Mouse (Mus musculus): Measurements from ENCODE around the gene Mctp1. TPM values are rescaled to one million over a fixed set of nuclear protein-coding genes. Genes with fewer than 3 reads are reported as not detected.
A peak's percentile ranks its signal among the peaks of the same experiment; 100 is the strongest.

The Mctp1 gene
- polyA plus RNA-seq, 1 experiment from 2014 or later: 0.20 TPM

GRCm38 (mm10) chr13:76824932-76825694 is 440.8 kb downstream of the Mctp1 start:
- Histone ChIP-seq H3K4me1 (ENCODE audit: control insufficient read depth, insufficient read depth, low read length) (no peaks in the 10 kb centered on the region), H3K27me3 (ENCODE audit: control insufficient read depth, insufficient read depth, low read length) (no peaks in the 10 kb centered on the region), H3K4me2 (ENCODE audit: low read depth, severe bottlenecking) (no peak overlapping the region), H3K9ac (ENCODE audit: low read length) (no peak overlapping the region), H3K4me3 (ENCODE audit: low read depth, low read length) (no peak overlapping the region), H3K27ac (replicated peaks; ENCODE audit: low read depth, low read length) (no peak overlapping the region), H3K36me3 (ENCODE audit: control insufficient read depth, insufficient read depth, low read length) (no peaks in the 10 kb centered on the region), H3K9me3 (ENCODE audit: control insufficient read depth, low read length) (no peaks in the 10 kb centered on the region)
- ATAC-seq (ENCODE audit: insufficient number of reproducible peaks, low FRiP score, low TSS enrichment, low read depth) (no peak), DNase-seq (ENCODE audit: low spot score) (no peak)
- WGBS: 63% methylated on average over 10 of the region's 10 CpGs

- Histone ChIP-seq H3K27me3 (ENCODE audit: control insufficient read depth, insufficient read depth, low read length) (no peaks in the 10 kb centered on the region), H3K9me3 (ENCODE audit: control insufficient read depth, low read length) (no peaks in the 10 kb centered on the region), H3K4me3 (ENCODE audit: low read depth, low read length) (no peak overlapping the region), H3K27ac (replicated peaks; ENCODE audit: low read depth, low read length) (no peak overlapping the region), H3K4me1 (ENCODE audit: control insufficient read depth, insufficient read depth, low read length) (no peaks in the 10 kb centered on the region), H3K9ac (ENCODE audit: low read length) (no peak overlapping the region), H3K4me2 (ENCODE audit: low read depth, severe bottlenecking) (no peak overlapping the region), H3K36me3 (ENCODE audit: control insufficient read depth, insufficient read depth, low read length) (no peaks in the 10 kb centered on the region)
- no peak for DNase-seq (ENCODE audit: low spot score)
- 85% methylated on average over 3 of the region's 3 CpGs for WGBS
- no peak for ATAC-seq (ENCODE audit: insufficient number of reproducible peaks, low FRiP score, low TSS enrichment, low read depth)
Observed at GRCm38 (mm10) chr13:76827738-76828137, 443.4 kb downstream of the Mctp1 start.

GRCm38 (mm10) chr13:76838031-76838430 is 453.7 kb downstream of the Mctp1 start:
- no peak overlapping the region for H3K27ac ChIP-seq (replicated peaks; ENCODE audit: low read depth, low read length)
- WGBS: 74% methylated on average over 3 of the region's 3 CpGs
- ATAC-seq (ENCODE audit: insufficient number of reproducible peaks, low FRiP score, low TSS enrichment, low read depth): no peak
- H3K36me3 ChIP-seq (ENCODE audit: control insufficient read depth, insufficient read depth, low read length): no peaks in the 10 kb centered on the region
- no peak overlapping the region for H3K4me2 ChIP-seq (ENCODE audit: low read depth, severe bottlenecking)
- no peak for DNase-seq (ENCODE audit: low spot score)
- H3K4me1 ChIP-seq (ENCODE audit: control insufficient read depth, insufficient read depth, low read length): no peaks in the 10 kb centered on the region
- H3K9me3 ChIP-seq (ENCODE audit: control insufficient read depth, low read length): no peaks in the 10 kb centered on the region
- no peaks in the 10 kb centered on the region for H3K27me3 ChIP-seq (ENCODE audit: control insufficient read depth, insufficient read depth, low read length)
- no peak overlapping the region for H3K9ac ChIP-seq (ENCODE audit: low read length)
- H3K4me3 ChIP-seq (ENCODE audit: low read depth, low read length): no peak overlapping the region

- H3K9me3 ChIP-seq (ENCODE audit: control insufficient read depth, low read length): no peaks in the 10 kb centered on the region
- no peak overlapping the region for H3K9ac ChIP-seq (ENCODE audit: low read length)
- DNase-seq (ENCODE audit: low spot score): no peak
- no peaks in the 10 kb centered on the region for H3K4me1 ChIP-seq (ENCODE audit: control insufficient read depth, insufficient read depth, low read length)
- ATAC-seq (ENCODE audit: insufficient number of reproducible peaks, low FRiP score, low TSS enrichment, low read depth): no peak
- H3K36me3 ChIP-seq (ENCODE audit: control insufficient read depth, insufficient read depth, low read length): no peaks in the 10 kb centered on the region
- H3K27me3 ChIP-seq (ENCODE audit: control insufficient read depth, insufficient read depth, low read length): no peaks in the 10 kb centered on the region
- H3K4me3 ChIP-seq (ENCODE audit: low read depth, low read length): no peak overlapping the region
- H3K4me2 ChIP-seq (ENCODE audit: low read depth, severe bottlenecking): no peak overlapping the region
- H3K27ac ChIP-seq (replicated peaks; ENCODE audit: low read depth, low read length): no peak overlapping the region
- 77% methylated on average over 5 of the region's 5 CpGs for WGBS
Observed at GRCm38 (mm10) chr13:76840712-76841111, 456.4 kb downstream of the Mctp1 start.

- ATAC-seq (ENCODE audit: insufficient number of reproducible peaks, low FRiP score, low TSS enrichment, low read depth) (no peak), DNase-seq (ENCODE audit: low spot score) (peak; percentile 89)
- no peak overlapping the region for H3K9ac ChIP-seq (ENCODE audit: low read length)
- no peak overlapping the region for H3K4me2 ChIP-seq (ENCODE audit: low read depth, severe bottlenecking)
- WGBS: 51% methylated on average over 8 of the region's 8 CpGs
- H3K27me3 ChIP-seq (ENCODE audit: control insufficient read depth, insufficient read depth, low read length): no peaks in the 10 kb centered on the region
- no peaks in the 10 kb centered on the region for H3K9me3 ChIP-seq (ENCODE audit: control insufficient read depth, low read length)
- H3K4me1 ChIP-seq (ENCODE audit: control insufficient read depth, insufficient read depth, low read length): no peaks in the 10 kb centered on the region
- no peak overlapping the region for H3K4me3 ChIP-seq (ENCODE audit: low read depth, low read length)
- H3K27ac ChIP-seq (replicated peaks; ENCODE audit: low read depth, low read length): no peak overlapping the region
- H3K36me3 ChIP-seq (ENCODE audit: control insufficient read depth, insufficient read depth, low read length): no peaks in the 10 kb centered on the region
Observed at GRCm38 (mm10) chr13:76844629-76845255, 460.4 kb downstream of the Mctp1 start.

GRCm38 (mm10) chr13:76850412-76851054 is 466.2 kb downstream of the Mctp1 start:
- no peak overlapping the region for H3K9ac ChIP-seq (ENCODE audit: low read length)
- WGBS: 40% methylated on average over 7 of the region's 7 CpGs
- ATAC-seq (ENCODE audit: insufficient number of reproducible peaks, low FRiP score, low TSS enrichment, low read depth) (no peak), DNase-seq (ENCODE audit: low spot score) (no peak)
- no peak overlapping the region for H3K27ac ChIP-seq (replicated peaks; ENCODE audit: low read depth, low read length)
- H3K27me3 ChIP-seq (ENCODE audit: control insufficient read depth, insufficient read depth, low read length): no peaks in the 10 kb centered on the region
- no peak overlapping the region for H3K4me2 ChIP-seq (ENCODE audit: low read depth, severe bottlenecking)
- no peaks in the 10 kb centered on the region for H3K36me3 ChIP-seq (ENCODE audit: control insufficient read depth, insufficient read depth, low read length)
- H3K4me1 ChIP-seq (ENCODE audit: control insufficient read depth, insufficient read depth, low read length): no peaks in the 10 kb centered on the region
- H3K4me3 ChIP-seq (ENCODE audit: low read depth, low read length): no peak overlapping the region
- H3K9me3 ChIP-seq (ENCODE audit: control insufficient read depth, low read length): no peaks in the 10 kb centered on the region

GRCm38 (mm10) chr13:76854306-76854705 is 470.0 kb downstream of the Mctp1 start:
- H3K4me2 ChIP-seq (ENCODE audit: low read depth, severe bottlenecking): no peak overlapping the region
- H3K9me3 ChIP-seq (ENCODE audit: control insufficient read depth, low read length): no peaks in the 10 kb centered on the region
- no peaks in the 10 kb centered on the region for H3K27me3 ChIP-seq (ENCODE audit: control insufficient read depth, insufficient read depth, low read length)
- no peak overlapping the region for H3K9ac ChIP-seq (ENCODE audit: low read length)
- DNase-seq (ENCODE audit: low spot score) (no peak), ATAC-seq (ENCODE audit: insufficient number of reproducible peaks, low FRiP score, low TSS enrichment, low read depth) (no peak)
- no peaks in the 10 kb centered on the region for H3K4me1 ChIP-seq (ENCODE audit: control insufficient read depth, insufficient read depth, low read length)
- 58% methylated on average over 1 of the region's 1 CpGs for WGBS
- H3K4me3 ChIP-seq (ENCODE audit: low read depth, low read length): no peak overlapping the region
- no peaks in the 10 kb centered on the region for H3K36me3 ChIP-seq (ENCODE audit: control insufficient read depth, insufficient read depth, low read length)
- H3K27ac ChIP-seq (replicated peaks; ENCODE audit: low read depth, low read length): no peak overlapping the region

GRCm38 (mm10) chr13:76855021-76855420 is 470.7 kb downstream of the Mctp1 start:
- 85% methylated on average over 3 of the region's 3 CpGs for WGBS

More at GRCm38 (mm10) chr13:76855021-76855420, 470.7 kb downstream of the Mctp1 start:
- Histone ChIP-seq H3K4me2 (ENCODE audit: low read depth, severe bottlenecking) (no peak overlapping the region), H3K4me1 (ENCODE audit: control insufficient read depth, insufficient read depth, low read length) (no peaks in the 10 kb centered on the region), H3K27ac (replicated peaks; ENCODE audit: low read depth, low read length) (no peak overlapping the region), H3K36me3 (ENCODE audit: control insufficient read depth, insufficient read depth, low read length) (no peaks in the 10 kb centered on the region), H3K9me3 (ENCODE audit: control insufficient read depth, low read length) (no peaks in the 10 kb centered on the region), H3K9ac (ENCODE audit: low read length) (no peak overlapping the region), H3K27me3 (ENCODE audit: control insufficient read depth, insufficient read depth, low read length) (no peaks in the 10 kb centered on the region), H3K4me3 (ENCODE audit: low read depth, low read length) (no peak overlapping the region)
- no peak for DNase-seq (ENCODE audit: low spot score)
- ATAC-seq (ENCODE audit: insufficient number of reproducible peaks, low FRiP score, low TSS enrichment, low read depth): no peak
